Mouse (Mus musculus) cerebellum, adult 2 months (tissue): ENCODE results near the gene Susd4.

Source experiments
- CTCF ChIP-seq: fragments of 200-500 bp; IDR thresholded peaks from 2 replicates; pipeline ENCODE4 v1.5.1; 2011; ENCODE audit warnings: low read depth, mild to moderate bottlenecking, control low read depth, low read length, moderate library complexity, borderline replicate concordance; ENCODE audit not compliant: insufficient read depth
- POLR2A ChIP-seq: fragments of 200-500 bp; IDR thresholded peaks from 2 replicates; pipeline ENCODE4 v1.6.1; 2011; ENCODE audit warnings: low read length, control low read depth, borderline replicate concordance; ENCODE audit not compliant: insufficient read depth

DNA sequence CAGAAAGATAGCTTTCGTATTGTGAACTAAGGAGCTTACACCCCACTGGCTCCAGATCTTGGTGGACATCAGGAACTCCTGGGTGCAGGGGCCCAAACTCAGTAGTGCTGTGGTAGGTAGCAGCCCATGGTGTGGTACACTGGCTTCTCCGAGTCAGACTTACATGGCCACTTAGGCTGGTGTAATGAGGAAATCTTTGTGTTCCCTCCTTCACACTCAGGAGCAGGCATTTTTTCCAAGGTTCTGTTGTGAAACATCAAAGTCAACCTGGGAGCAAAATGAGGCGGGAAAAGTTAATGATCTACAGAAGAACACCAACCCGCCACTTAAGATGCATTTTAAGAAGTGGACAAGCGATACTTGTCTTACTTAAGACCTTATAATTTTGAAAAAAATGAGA lies 21.8 kb downstream of the Susd4 start:
- TF ChIP-seq CTCF (no peak), POLR2A (no peak)
